Mouse (Mus musculus) liver, embryonic 14.5 days (tissue): ENCODE results near the gene Atg5.
"Not testable (repeated sequence)": the region's sequence is repeated elsewhere in the genome, so short reads cannot be mapped to it uniquely, and the experiment has no call there.

Experiments used
- CTCF ChIP-seq: IDR thresholded peaks from 2 replicates; pipeline ENCODE4 v1.5.1; 2016; ENCODE audit warnings: antibody characterized with exemption, low read depth, control low read depth
- EP300 ChIP-seq: IDR thresholded peaks from 2 replicates; pipeline ENCODE4 v1.6.1; 2016; ENCODE audit warnings: antibody characterized with exemption, low read depth

- peak; percentile 22; the same call in 1 of the 2 replicates for TF ChIP-seq CTCF
- not testable (repeated sequence) for TF ChIP-seq EP300
Measured at GRCm38 (mm10) chr10:44219073-44219472, 49.1 kb upstream of the Atg5 start.
